Mouse (Mus musculus) frontal cortex, adult 2 months (tissue): ENCODE measurements around the gene Bsdc1. TPM values are rescaled to one million over a fixed set of nuclear protein-coding genes. Genes with fewer than 3 reads are reported as not detected.
"Not testable (repeated sequence)": the region's sequence is repeated elsewhere in the genome, so short reads cannot be mapped to it uniquely, and the experiment has no call there.

Experiments used
- DNase-seq, 2 experiments: peaks; one replicate each; pipeline ENCODE4 v3.0.0; 2022; ENCODE audit warnings: low spot score in 1 of 2; ENCODE audit errors: extremely low spot score in 1 of 2
- polyA plus RNA-seq: library from polyadenylated mRNA; depleted of rRNA; stranded (reverse); fragments of >200 nt; gene quantifications from 2 replicates; pipeline ENCODE4 v1.2.3, GENCODE M21; 2012; rRNA removed

The Bsdc1 gene
- polyA plus RNA-seq, 1 experiment, result 36.5 TPM

DNA sequence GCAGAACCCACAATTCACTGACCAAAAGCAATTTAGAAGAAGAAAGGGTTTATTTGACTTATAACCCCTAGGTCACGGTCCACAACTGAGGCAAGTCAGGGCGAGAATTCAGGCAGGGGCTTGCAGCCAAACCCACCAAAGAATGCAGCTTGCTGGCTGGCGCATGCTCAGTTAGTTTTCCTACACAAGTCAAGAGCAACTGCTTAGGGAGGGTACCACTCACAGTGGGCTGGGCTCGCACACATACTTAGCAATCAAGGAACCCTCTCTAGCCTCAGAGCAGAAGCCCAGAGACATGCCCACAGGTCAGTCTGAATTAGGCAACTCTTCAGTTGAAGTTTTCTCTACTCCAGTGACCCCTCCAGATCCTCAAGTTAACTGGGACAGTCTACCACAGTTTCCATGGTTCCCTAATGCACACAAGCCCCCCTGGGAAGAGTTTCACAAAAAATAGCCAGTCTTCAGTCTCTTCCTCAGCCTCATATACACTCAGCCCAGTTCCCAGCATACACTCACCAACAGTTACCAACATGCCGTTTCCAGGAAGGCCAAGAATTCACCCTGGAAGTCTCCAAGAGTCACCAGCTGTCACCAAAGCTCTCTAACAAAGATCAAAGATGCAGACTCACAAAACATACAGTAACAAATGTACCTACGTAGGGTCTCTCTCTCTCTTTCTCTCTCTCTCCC lies 49.5 kb downstream of the Bsdc1 start:
- no peak for DNase-seq

DNA sequence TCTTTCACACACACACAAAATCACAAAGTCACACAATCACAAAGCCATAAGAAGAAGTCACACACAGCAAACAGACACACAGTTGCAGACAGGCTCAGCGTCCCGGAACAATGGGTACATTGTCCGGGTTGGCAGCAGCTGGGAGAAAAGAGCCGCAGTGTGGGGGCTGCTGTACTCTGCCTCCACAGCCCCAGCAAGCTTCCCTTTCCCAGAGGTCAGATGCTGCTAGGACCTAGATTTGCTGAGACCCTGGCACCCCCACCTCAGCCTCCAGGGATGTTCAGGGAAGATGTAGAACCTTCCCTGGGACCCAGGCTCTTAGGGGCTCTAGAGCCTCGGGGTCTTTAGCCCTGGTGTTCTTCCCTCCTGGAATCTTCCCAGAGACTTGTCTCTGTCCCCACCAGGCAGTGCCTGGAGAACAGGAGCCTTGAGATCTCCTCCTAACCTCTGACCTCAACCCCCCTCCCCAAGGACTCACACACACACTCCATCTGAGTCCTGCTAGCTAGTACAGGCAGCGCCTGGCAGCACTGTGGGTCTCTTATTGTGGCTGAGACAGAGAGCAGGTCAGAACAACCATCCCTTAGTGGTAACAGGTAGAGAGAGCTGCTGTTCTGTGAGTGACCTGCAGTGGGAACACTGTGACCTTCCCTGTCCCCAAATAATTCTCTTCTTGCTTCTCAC lies 50.2 kb downstream of the Bsdc1 start:
- no peak for DNase-seq

DNA sequence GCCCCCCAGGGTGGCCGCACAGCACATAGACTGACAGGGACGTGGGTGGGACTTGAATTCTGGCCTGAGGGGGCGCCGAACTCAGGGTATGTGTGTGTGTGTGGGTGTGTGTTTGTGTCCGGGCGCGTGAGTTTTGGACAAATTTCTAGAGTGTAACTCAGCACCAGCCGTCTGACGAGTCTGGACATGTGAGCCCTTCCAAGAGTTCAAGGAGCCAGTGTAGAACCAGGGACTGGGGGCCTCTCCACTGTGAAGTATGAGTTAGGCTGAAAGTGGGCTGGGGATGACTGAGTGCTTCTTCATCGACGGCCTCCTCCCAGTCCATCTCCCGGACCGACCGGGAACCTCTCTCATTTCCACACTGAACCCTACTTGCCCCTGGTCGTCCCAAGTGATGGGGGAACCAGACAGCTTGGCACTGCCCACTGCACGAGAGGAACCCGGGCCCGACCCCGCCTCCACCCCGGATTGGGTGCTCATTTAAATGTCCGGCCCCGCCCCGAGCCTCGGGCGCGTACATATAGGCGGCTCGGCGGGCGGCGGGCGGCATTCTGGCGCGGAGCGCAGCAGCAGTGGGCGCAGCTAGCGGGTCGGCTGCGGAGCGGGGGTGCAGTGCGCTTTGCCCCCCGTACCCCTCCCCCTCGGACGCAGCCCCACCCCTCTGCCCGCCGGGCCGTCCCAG lies 51.8 kb downstream of the Bsdc1 start, which contains the start of gene Marcksl1:
Gene Marcksl1, plus strand, starts transcription at position 496 of the 682 bp plus-strand sequence.
- peak in 1 of 2 experiments; percentile 74 for DNase-seq

DNA sequence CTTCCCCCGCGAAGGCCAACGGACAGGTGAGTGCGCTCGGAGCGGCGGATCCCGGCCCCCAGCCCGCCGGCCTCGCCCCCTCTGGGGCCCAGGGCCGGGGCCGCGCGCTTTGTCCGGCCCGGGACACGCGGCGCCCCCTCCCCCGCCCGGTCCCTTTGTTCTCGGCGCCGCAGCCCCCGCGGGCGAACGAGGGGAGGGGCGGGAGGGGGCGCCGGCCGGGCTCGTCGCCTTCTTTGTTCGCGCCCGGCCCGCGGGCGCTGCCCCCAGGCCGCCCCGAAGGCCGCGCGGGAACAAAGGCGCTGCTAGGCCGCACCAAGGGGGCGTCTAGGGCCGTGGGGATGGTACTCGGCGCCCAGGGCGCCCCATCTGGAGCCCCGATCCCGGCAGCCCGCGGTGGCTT lies 52.5 kb downstream of the Bsdc1 start:
- DNase-seq, result no peak

DNA sequence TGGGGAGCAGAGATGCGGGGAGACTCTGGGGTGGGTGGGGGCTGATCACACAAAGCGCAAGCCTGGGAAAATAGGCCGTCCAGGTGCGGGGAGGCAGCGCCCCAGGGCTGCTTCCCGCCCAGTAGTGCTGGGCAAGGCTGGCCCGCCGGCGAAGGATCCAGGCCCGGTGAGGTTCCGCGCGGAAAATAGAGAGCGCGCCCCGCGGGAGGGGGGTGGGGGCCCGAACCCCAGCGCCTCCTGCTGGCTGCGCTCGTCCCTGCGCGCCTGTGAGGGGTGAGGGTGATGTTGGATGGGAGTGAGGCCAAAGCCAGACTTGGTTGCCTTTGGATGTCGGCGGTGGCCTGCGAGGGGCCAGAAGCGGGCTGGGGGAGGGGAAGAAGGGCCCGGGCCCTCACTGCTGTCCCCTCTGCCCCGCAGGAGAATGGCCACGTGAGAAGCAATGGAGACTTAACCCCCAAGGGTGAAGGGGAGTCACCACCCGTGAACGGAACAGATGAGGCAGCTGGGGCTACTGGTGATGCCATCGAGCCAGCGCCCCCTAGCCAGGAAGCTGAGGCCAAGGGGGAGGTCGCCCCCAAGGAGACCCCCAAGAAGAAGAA lies 53.0 kb downstream of the Bsdc1 start:
- peak in 1 of 2 experiments; percentile 34 for DNase-seq

DNA sequence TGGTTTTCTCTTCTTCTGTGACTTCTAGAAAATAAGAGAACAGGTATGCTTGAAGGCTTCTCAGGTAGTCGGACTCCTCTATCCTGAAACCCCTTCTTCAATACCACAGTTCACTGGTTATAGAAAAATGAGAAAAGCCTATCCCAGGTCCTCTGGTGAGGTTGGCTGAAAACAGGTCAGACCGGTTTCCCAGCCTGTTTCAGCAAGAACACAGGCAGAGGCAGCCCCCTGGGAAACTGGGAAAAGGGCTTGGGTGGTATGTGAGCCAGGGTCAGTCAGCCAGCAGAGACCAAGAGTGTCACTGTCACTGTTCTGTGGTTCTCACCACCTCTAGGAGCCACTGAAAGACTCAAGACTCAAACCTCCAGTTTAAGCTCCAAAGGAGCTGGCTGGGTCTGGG lies 55.5 kb downstream of the Bsdc1 start:
- DNase-seq, result no peak

DNA sequence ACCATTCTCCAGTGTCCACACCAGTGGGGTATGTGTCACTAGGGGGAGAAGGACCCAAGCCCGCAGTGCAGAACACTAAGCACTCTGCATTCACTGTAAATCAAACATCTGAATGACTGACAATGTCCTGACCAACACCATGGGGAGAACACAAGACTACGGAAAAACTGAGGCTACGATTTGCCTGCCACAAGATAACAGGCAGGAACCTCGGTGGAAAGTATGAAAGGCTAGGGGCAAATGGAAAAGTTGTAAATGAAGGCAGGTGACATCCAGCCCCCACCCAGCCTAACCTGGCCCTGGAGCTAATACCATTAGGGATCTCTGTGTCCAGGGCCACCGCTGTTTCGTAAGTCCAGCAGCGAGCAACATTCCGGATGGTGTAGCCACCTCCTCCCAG lies 57.1 kb downstream of the Bsdc1 start:
- no peak for DNase-seq

DNA sequence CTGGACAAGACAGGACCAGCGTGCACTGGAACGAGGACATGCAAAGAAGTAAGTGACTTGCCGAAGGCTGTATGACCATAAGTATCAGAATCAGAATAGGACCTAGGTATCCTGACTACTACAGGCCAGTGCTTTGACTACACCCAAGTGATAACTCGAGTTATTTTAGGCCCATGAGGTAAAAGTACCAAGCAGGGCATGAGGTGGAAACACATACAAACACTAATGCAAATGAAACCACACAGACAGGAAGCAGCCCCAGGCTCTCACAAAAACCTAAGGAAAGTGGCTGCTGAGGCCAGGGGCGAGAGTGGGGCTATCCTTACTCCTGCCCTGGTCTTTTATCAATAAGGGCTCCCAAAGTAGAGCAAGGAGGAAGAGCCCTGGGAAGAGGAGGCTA lies 64.0 kb downstream of the Bsdc1 start:
- DNase-seq, result no peak

DNA sequence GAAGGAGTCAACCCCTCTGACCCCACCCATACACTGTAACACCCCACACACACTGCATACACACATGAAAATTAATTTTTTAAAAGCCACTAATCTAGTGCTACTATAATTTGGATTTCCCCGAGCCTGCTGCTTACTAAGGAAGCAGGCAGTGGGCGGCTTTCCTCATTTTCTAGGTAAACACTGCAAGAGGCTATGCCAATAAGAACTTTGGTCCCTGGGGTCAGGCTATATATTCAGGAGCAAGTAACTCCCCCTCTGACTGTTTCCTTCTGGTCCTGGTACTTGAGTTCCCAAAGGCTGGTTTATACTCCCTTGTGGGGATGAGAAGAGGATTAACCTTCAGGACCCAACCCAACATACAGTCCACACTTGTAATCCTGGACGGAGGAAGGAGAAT lies 64.5 kb downstream of the Bsdc1 start:
- DNase-seq, result no peak

DNA sequence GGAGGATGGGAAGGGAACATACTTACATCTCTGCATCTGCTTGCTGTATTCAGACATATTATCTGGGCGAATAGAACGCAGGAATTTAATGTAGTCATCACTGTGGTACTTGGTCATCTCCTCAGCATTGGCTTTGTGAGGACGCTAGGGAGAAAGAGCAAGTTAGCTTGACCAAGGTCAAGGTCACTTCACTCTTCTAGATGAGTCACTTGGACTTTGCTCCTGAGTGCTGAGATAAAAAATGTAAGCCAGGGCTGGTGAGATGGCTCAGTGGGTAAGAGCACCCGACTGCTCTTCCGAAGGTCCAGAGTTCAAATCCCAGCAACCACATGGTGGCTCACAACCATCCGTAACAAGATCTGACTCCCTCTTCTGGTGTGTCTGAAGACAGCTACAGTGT lies 67.5 kb downstream of the Bsdc1 start:
- DNase-seq, result not testable (repeated sequence)

Other genes with a start within 250 kb of the Bsdc1 start
- 7.5 and 9.2 TPM in 2 replicates for gene C77080, start 200.2 kb upstream of the Bsdc1 start, polyA plus RNA-seq
- gene Sync, start 174.0 kb upstream of the Bsdc1 start, polyA plus RNA-seq, result 1.3 TPM in 2 replicates
- 59.1 and 61.4 TPM in 2 replicates for gene Rbbp4, start 126.2 kb upstream of the Bsdc1 start, polyA plus RNA-seq
- gene Zbtb8os, start 125.9 kb upstream of the Bsdc1 start, polyA plus RNA-seq, result 31.1 and 32.0 TPM in 2 replicates
- gene Zbtb8a, start 83.5 kb upstream of the Bsdc1 start, polyA plus RNA-seq, result 8.5 and 9.2 TPM in 2 replicates
- gene Zbtb8b, start 20.7 kb upstream of the Bsdc1 start, polyA plus RNA-seq, result 2.0 and 2.6 TPM in 2 replicates
- 0.11 and 0.26 TPM in 2 replicates for gene Tssk3, start 29.4 kb downstream of the Bsdc1 start, polyA plus RNA-seq
- 1.2 and 1.6 TPM in 2 replicates for gene Fam229a, start 29.6 kb downstream of the Bsdc1 start, polyA plus RNA-seq
- 233 TPM in 2 replicates for gene Marcksl1, start 52.0 kb downstream of the Bsdc1 start, polyA plus RNA-seq
- 61.8 and 70.6 TPM in 2 replicates for gene Hdac1, start 81.1 kb downstream of the Bsdc1 start, polyA plus RNA-seq
- 3.4 and 3.9 TPM in 2 replicates for gene Lck, start 112.1 kb downstream of the Bsdc1 start, polyA plus RNA-seq
- gene Fam167b, start 117.0 kb downstream of the Bsdc1 start, polyA plus RNA-seq, result 0.84 and 1.4 TPM in 2 replicates
- 215 and 219 TPM in 2 replicates for gene Eif3i, start 139.1 kb downstream of the Bsdc1 start, polyA plus RNA-seq
- 139 and 143 TPM in 2 replicates for gene Tmem234, start 139.1 kb downstream of the Bsdc1 start, polyA plus RNA-seq
- gene Dcdc2b, start 152.7 kb downstream of the Bsdc1 start, polyA plus RNA-seq, result 11.6 and 13.7 TPM in 2 replicates
- gene Iqcc, start 157.5 kb downstream of the Bsdc1 start, polyA plus RNA-seq, result 32.0 and 34.9 TPM in 2 replicates
- gene Ccdc28b, start 162.4 kb downstream of the Bsdc1 start, polyA plus RNA-seq, result 105 and 107 TPM in 2 replicates
- gene Txlna, start 179.5 kb downstream of the Bsdc1 start, polyA plus RNA-seq, result 31.9 and 36.2 TPM in 2 replicates
- gene Kpna6, start 211.2 kb downstream of the Bsdc1 start, polyA plus RNA-seq, result 43.6 and 49.5 TPM in 2 replicates
- gene Tmem39b, start 235.3 kb downstream of the Bsdc1 start, polyA plus RNA-seq, result 19.9 and 21.1 TPM in 2 replicates